Mouse (Mus musculus): ENCODE results near the gene Olfr544. TPM values are rescaled to one million over a fixed set of nuclear protein-coding genes. Genes with fewer than 3 reads are reported as not detected.
"Not testable (repeated sequence)": the region's sequence is repeated elsewhere in the genome, so short reads cannot be mapped to it uniquely, and the experiment has no call there.

Olfr544 gene
- polyA plus RNA-seq, 1 experiment, result not detected

GRCm38 (mm10) chr7:102486105-102486504 lies 2.0 kb downstream of the Olfr544 start:
- Histone ChIP-seq H3K36me3 (ENCODE audit: control insufficient read depth, insufficient read depth, low read length) (no peaks in the 10 kb centered on the region), H3K4me3 (ENCODE audit: control insufficient read depth, low read depth, low read length) (no peak overlapping the region), H3K27ac (ENCODE audit: control insufficient read depth, insufficient read depth, low read depth, low read length) (no peak overlapping the region), H3K27me3 (ENCODE audit: control insufficient read depth, insufficient read depth, low read length) (no peaks in the 10 kb centered on the region), H3K4me1 (ENCODE audit: control insufficient read depth, insufficient read depth, low read length) (no peaks in the 10 kb centered on the region; the same call in 1 of the 2 replicates)
- TF ChIP-seq POLR2A (IDR thresholded peaks at IDR 0.05; ENCODE audit: control insufficient read depth, low read depth, low read length) (no peak), CTCF (IDR thresholded peaks at IDR 0.05; ENCODE audit: control insufficient read depth, insufficient read depth, insufficient replicate concordance, low read depth, low read length) (no peak)

- not testable (repeated sequence) for H3K4me1 ChIP-seq (ENCODE audit: control insufficient read depth, insufficient read depth, low read length); H3K27ac ChIP-seq (ENCODE audit: control insufficient read depth, insufficient read depth, low read depth, low read length); H3K27me3 ChIP-seq (ENCODE audit: control insufficient read depth, insufficient read depth, low read length); H3K36me3 ChIP-seq (ENCODE audit: control insufficient read depth, insufficient read depth, low read length); H3K4me3 ChIP-seq (ENCODE audit: control insufficient read depth, low read depth, low read length)
These were observed 3.3 kb downstream of the Olfr544 start for GRCm38 (mm10) chr7:102484766-102485165.

DNA sequence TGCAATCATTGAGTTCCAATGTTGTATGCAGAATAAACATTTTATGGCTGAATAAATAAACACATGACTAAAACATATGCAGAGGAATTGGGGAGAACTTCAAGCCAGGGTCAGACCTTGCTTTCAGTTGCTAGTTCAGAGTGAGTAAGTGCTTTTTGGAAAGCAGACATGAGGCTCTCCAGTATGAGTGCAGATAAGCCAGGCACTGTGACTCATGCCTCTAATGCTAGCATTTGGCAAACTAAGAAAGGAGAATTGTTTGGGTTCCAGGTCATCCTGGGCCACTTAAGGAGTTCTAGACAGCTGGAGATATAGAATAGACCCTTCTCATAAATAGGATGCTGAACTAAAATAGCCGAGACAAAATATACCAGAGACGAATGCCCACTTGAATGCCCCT lies 4.4 kb downstream of the Olfr544 start:
- H3K4me1 ChIP-seq (ENCODE audit: control insufficient read depth, insufficient read depth, low read length), result peaks cover 2% of the 10 kb centered on the region; the same call in 1 of the 2 replicates
- TF ChIP-seq CTCF (IDR thresholded peaks at IDR 0.05; ENCODE audit: control insufficient read depth, insufficient read depth, insufficient replicate concordance, low read depth, low read length) (no peak), POLR2A (IDR thresholded peaks at IDR 0.05; ENCODE audit: control insufficient read depth, low read depth, low read length) (no peak)

DNA sequence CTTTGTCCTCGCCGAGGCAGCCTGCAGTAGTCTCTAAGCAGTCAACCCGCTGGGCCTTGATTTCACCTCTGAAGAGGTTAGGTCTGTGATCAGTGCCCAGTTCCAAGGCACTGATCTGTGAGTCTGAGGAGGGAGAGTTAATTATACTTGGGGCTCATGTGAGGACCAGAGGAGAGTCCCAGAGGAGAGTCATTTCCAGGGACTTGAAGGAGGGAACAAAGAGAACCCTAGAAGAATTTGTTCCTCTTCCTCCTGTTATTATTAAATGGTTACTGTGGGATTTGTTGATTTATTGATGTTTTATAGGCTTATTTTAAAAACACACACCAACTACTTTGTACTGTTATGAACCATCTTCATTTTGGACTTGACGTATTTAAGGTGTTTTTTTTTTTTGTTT lies 6.5 kb downstream of the Olfr544 start, which contains the start of gene Olfr543:
Olfr543 (minus strand) TSS at position 101 of the 400 bp plus-strand sequence.
- Histone ChIP-seq H3K27ac (ENCODE audit: control insufficient read depth, insufficient read depth, low read depth, low read length) (peak within 1 kb of the TSS; percentile 15; the same call in 1 of the 2 replicates), H3K36me3 (ENCODE audit: control insufficient read depth, insufficient read depth, low read length) (peaks cover 2% of the 10 kb centered on the region; the same call in 1 of the 2 replicates), H3K27me3 (ENCODE audit: control insufficient read depth, insufficient read depth, low read length) (no peaks in the 10 kb centered on the region), H3K4me1 (ENCODE audit: control insufficient read depth, insufficient read depth, low read length) (peaks cover 2% of the 10 kb centered on the region; the same call in 1 of the 2 replicates), H3K4me3 (ENCODE audit: control insufficient read depth, low read depth, low read length) (no peak within 1 kb of the TSS)
- TF ChIP-seq POLR2A (IDR thresholded peaks at IDR 0.05; ENCODE audit: control insufficient read depth, low read depth, low read length) (no peak), CTCF (IDR thresholded peaks at IDR 0.05; ENCODE audit: control insufficient read depth, insufficient read depth, insufficient replicate concordance, low read depth, low read length) (no peak)

More for the DNA sequence above, 4.4 kb downstream of the Olfr544 start:
- H3K27me3 ChIP-seq (ENCODE audit: control insufficient read depth, insufficient read depth, low read length), result no peaks in the 10 kb centered on the region
- H3K27ac ChIP-seq (ENCODE audit: control insufficient read depth, insufficient read depth, low read depth, low read length), result no peak overlapping the region
- H3K4me3 ChIP-seq (ENCODE audit: control insufficient read depth, low read depth, low read length), result no peak overlapping the region
- no peaks in the 10 kb centered on the region for H3K36me3 ChIP-seq (ENCODE audit: control insufficient read depth, insufficient read depth, low read length)

GRCm38 (mm10) chr7:102480821-102481220 lies 7.3 kb downstream of the Olfr544 start:
- Histone ChIP-seq H3K36me3 (ENCODE audit: control insufficient read depth, insufficient read depth, low read length) (peaks cover 2% of the 10 kb centered on the region; the same call in 1 of the 2 replicates), H3K27me3 (ENCODE audit: control insufficient read depth, insufficient read depth, low read length) (no peaks in the 10 kb centered on the region), H3K4me3 (ENCODE audit: control insufficient read depth, low read depth, low read length) (no peak overlapping the region), H3K27ac (ENCODE audit: control insufficient read depth, insufficient read depth, low read depth, low read length) (0 out of 2 replicates have a peak overlapping the region, but pooled peaks have one; percentile 15), H3K4me1 (ENCODE audit: control insufficient read depth, insufficient read depth, low read length) (peaks cover 2% of the 10 kb centered on the region; the same call in 1 of the 2 replicates)
- TF ChIP-seq POLR2A (IDR thresholded peaks at IDR 0.05; ENCODE audit: control insufficient read depth, low read depth, low read length) (no peak), CTCF (IDR thresholded peaks at IDR 0.05; ENCODE audit: control insufficient read depth, insufficient read depth, insufficient replicate concordance, low read depth, low read length) (no peak)

DNA sequence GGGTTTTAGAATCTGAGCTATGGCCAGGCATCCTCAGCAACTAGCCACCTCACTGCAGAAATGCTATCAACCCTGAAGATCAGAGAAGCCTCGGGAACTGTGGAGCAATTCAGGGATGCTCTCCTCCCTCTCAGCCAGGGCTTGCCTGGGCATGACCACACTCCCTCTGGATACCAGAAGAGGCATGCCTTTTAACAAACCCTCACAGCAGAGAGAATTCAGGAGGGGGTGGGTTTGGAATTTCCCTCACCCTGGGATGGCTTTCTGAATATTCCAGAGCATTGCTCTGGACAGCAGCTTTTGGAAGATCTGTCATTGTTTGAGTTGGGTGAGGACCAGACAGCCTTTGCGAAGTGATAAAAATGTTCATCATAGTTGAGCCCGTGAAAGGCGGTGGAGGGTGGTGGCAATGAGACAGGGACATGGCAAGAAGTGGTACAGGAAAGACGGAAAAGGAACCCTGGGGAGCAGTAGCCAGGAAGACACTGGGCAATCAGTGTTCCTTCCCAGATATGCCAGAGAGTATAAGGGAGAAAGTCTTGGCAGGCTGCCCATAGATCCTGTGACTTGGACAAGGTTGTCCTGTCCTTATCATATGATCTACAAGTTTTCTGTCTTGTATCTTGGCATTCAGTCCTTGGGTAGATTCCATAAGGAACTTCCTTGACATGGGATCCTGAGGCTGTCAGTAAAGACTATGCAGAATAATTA lies 8.6 kb downstream of the Olfr544 start:
- TF ChIP-seq CTCF (IDR thresholded peaks at IDR 0.05; ENCODE audit: control insufficient read depth, insufficient read depth, insufficient replicate concordance, low read depth, low read length) (no peak), POLR2A (IDR thresholded peaks at IDR 0.05; ENCODE audit: control insufficient read depth, low read depth, low read length) (no peak)
- Histone ChIP-seq H3K4me3 (ENCODE audit: control insufficient read depth, low read depth, low read length) (no peak overlapping the region), H3K27ac (ENCODE audit: control insufficient read depth, insufficient read depth, low read depth, low read length) (peak overlapping the region; percentile 59), H3K4me1 (ENCODE audit: control insufficient read depth, insufficient read depth, low read length) (peaks cover 2% of the 10 kb centered on the region; the same call in 1 of the 2 replicates), H3K36me3 (ENCODE audit: control insufficient read depth, insufficient read depth, low read length) (peaks cover 2% of the 10 kb centered on the region; the same call in 1 of the 2 replicates), H3K27me3 (ENCODE audit: control insufficient read depth, insufficient read depth, low read length) (no peaks in the 10 kb centered on the region)

DNA sequence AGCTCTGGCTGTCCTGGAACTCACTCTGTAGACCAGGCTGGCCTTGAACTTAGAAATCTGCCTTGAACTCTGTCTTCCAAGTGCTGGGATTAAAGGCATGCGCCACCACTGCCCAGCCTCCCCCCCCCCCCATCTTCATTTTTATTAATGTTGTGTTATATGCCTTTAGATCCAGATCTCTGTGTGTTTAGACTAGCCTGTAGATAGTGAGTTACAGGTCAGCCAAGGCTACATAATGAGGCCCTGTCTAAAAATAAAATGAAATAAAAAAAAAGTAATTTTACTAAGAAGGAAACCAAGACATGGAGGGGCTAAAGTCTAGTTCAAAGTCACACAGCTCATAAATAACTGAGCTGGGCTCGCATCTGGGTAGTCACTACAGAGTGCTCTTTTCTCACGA lies 9.2 kb downstream of the Olfr544 start:
- H3K36me3 ChIP-seq (ENCODE audit: control insufficient read depth, insufficient read depth, low read length), result peaks cover 2% of the 10 kb centered on the region; the same call in 1 of the 2 replicates
- H3K27ac ChIP-seq (ENCODE audit: control insufficient read depth, insufficient read depth, low read depth, low read length), result peak overlapping the region; percentile 59
- H3K4me3 ChIP-seq (ENCODE audit: control insufficient read depth, low read depth, low read length), result no peak overlapping the region
- no peak for TF ChIP-seq POLR2A (IDR thresholded peaks at IDR 0.05; ENCODE audit: control insufficient read depth, low read depth, low read length)
- H3K27me3 ChIP-seq (ENCODE audit: control insufficient read depth, insufficient read depth, low read length), result no peaks in the 10 kb centered on the region
- peaks cover 2% of the 10 kb centered on the region; the same call in 1 of the 2 replicates for H3K4me1 ChIP-seq (ENCODE audit: control insufficient read depth, insufficient read depth, low read length)

Measured in testis, adult 2 months (tissue).